ENCODE assay signal across 8 mouse cellular contexts in the genomic region with DNA sequence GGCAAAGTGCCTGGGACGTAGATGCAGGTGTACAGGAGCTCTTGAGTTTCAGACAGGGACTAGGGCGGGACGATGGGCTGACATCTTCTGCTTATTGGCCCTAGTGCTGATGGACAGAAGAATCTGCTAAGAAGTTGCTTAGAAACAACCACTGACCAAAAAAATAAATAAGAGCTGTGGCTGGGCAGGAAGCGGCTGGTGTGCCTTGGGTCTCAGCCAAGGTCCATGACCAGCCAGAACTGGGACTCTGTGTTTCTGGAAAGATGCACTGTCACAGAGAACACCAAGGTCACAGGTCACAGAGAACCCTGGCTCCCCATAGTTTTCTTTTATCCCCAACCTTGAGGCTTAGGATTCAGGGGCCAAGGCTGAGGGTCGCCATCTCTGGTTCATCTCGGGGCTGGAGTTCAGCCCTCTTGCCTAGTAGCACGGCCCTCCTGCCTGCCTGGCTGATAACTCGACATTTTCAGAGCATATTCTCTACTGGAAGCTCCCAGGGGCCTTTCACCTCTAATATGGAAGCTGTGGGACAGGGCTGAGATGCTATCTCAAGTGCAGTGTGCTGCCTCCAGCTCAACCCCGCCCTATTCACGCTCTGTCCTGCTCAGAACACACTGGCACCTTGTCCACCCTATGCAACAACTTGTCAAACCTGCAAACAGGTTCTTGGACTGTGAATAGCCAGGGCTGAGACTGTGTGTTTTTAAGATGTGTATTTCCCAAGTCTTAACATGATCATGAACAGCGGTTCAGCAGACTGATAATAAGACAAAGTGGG. TPM values are rescaled to one million over a fixed set of nuclear protein-coding genes. Genes with fewer than 3 reads are reported as not detected.
DNase-seq lines count a peak whose midpoint lies in the region; ATAC-seq lines count a peak whose summit lies in the region.

No protein-coding gene starts in this region.

- H3K9me3 ChIP-seq in heart, embryonic 14.5 days (ENCODE audit: control insufficient read depth, low read length) = no peaks in the 10 kb centered on the region
- no peaks in the 10 kb centered on the region for H3K9me3 ChIP-seq in midbrain, embryonic 10.5 days (replicated peaks)

- peaks cover 14 to 27% of the 10 kb centered on the region in 2 experiments for H3K4me1 ChIP-seq in heart, embryonic 14.5 days (ENCODE audit: control insufficient read depth in 2 of 2, insufficient read depth in 2 of 2, low read length in 2 of 2)
- peaks cover 15% of the 10 kb centered on the region for H3K4me1 ChIP-seq in midbrain, embryonic 10.5 days

- H3K4me2 ChIP-seq in heart, embryonic 14.5 days (ENCODE audit: low read length) = no peak overlapping the region

- no peak for ATAC-seq in heart, embryonic 14.5 days (ENCODE audit: insufficient number of reproducible peaks, insufficient read depth, low FRiP score, low read depth)

- 51% methylated on average over 11 of the region's 11 CpGs for WGBS in heart, embryonic 14.5 days
- WGBS in midbrain, embryonic 10.5 days = 88% methylated on average over 11 of the region's 11 CpGs

- DNase-seq in 3T3-L1 (ENCODE audit: low read depth, low spot score) = peak; percentile 62
- DNase-seq in adrenal gland, adult 18-20 months (ENCODE audit: low spot score in 2 of 2) = peak; percentile 39 to 58
- DNase-seq in lung, adult 18-20 months = peak; percentile 72 to 82
- DNase-seq in layer of hippocampus, postnatal 10 days (ENCODE audit: low spot score in 2 of 2) = no peak
- no peak for DNase-seq in midbrain, embryonic 10.5 days (ENCODE audit: low spot score)
- DNase-seq in right cerebral cortex, postnatal 36 days (ENCODE audit: low spot score in 2 of 2) = no peak
- no peak for DNase-seq in spleen, adult 18-20 months

- H3K9ac ChIP-seq in heart, embryonic 14.5 days (ENCODE audit: low read length) = no peak overlapping the region

- H3K36me3 ChIP-seq in heart, embryonic 14.5 days (ENCODE audit: control insufficient read depth, insufficient read depth, low read length) = peaks cover 22% of the 10 kb centered on the region; the same call in 1 of the 2 replicates
- H3K36me3 ChIP-seq in midbrain, embryonic 10.5 days = peaks cover 46% of the 10 kb centered on the region

- peak overlapping the region; percentile 46 to 50; a peak in 3 of 4 replicates for H3K27ac ChIP-seq in heart, embryonic 14.5 days (replicated peaks in 1 of 2; ENCODE audit: control insufficient read depth in 1 of 2, insufficient read depth in 1 of 2, low read depth in 2 of 2, low read length in 2 of 2)
- H3K27ac ChIP-seq in midbrain, embryonic 10.5 days (replicated peaks) = no peak overlapping the region

- H3K4me3 ChIP-seq in heart, embryonic 14.5 days (ENCODE audit: control insufficient read depth in 1 of 2, insufficient read depth in 1 of 2, low read depth in 1 of 2, low read length in 2 of 2) = no peak overlapping the region
- no peak overlapping the region for H3K4me3 ChIP-seq in midbrain, embryonic 10.5 days

- no peaks in the 10 kb centered on the region for H3K27me3 ChIP-seq in heart, embryonic 14.5 days (ENCODE audit: control insufficient read depth, insufficient read depth, low read length)
- H3K27me3 ChIP-seq in midbrain, embryonic 10.5 days (ENCODE audit: low read depth, poor library complexity, severe bottlenecking) = no peaks in the 10 kb centered on the region

RNA-seq across cellular contexts. Expression of gene Ecm1, which starts 6.4 kb away (rescaled TPM):
- 100 to 1,000 TPM; 427 to 665 TPM for total RNA-seq in adrenal gland, adult 18-20 months (2021)
- polyA plus RNA-seq in heart, embryonic 14.5 days (2014; fragmentation: Nextera tagmentation; extraction: Ambion mirVana) = 62.7 and 66.1 TPM in 2 replicates
- 10 to 100 TPM in 1 of 2 experiments, 1 to 10 TPM in 1; 9.6 to 11.9 TPM for total RNA-seq in layer of hippocampus, postnatal 10 days (2021)
- polyA plus RNA-seq in midbrain, embryonic 10.5 days (2016; fragmentation: Nextera tagmentation; extraction: Ambion mirVana) = 18.1 and 19.5 TPM in 2 replicates

RNA-seq across cellular contexts. Expression of gene Tars2, which starts 27.1 kb away (rescaled TPM):
- 10 to 100 TPM; 45.5 to 52.1 TPM for total RNA-seq in adrenal gland, adult 18-20 months (2021)
- polyA plus RNA-seq in heart, embryonic 14.5 days (2014; fragmentation: Nextera tagmentation; extraction: Ambion mirVana) = 38.9 and 41.3 TPM in 2 replicates
- total RNA-seq in layer of hippocampus, postnatal 10 days (2021) = 10 to 100 TPM; 38.0 to 39.8 TPM
- polyA plus RNA-seq in midbrain, embryonic 10.5 days (2016; fragmentation: Nextera tagmentation; extraction: Ambion mirVana) = 54.1 and 64.4 TPM in 2 replicates

RNA-seq across cellular contexts. Expression of gene Adamtsl4, which starts 45.2 kb away (rescaled TPM):
- total RNA-seq in adrenal gland, adult 18-20 months (2021) = 10 to 100 TPM in 1 of 2 experiments, 1 to 10 TPM in 1; 8.6 to 10.1 TPM
- polyA plus RNA-seq in heart, embryonic 14.5 days (2014; fragmentation: Nextera tagmentation; extraction: Ambion mirVana) = 6.3 and 7.0 TPM in 2 replicates
- total RNA-seq in layer of hippocampus, postnatal 10 days (2021) = under 1 TPM; 0.69 to 0.94 TPM
- 0.78 and 1.4 TPM in 2 replicates for polyA plus RNA-seq in midbrain, embryonic 10.5 days (2016; fragmentation: Nextera tagmentation; extraction: Ambion mirVana)

Comparison
In these comparisons a context has a peak if more than half of its experiments do, and no peak if none do; other contexts are left out.
1. DNase-seq: peak in 3T3-L1 (single experiment), adrenal gland, adult 18-20 months (2 of 2) and lung, adult 18-20 months (2 of 2); none in layer of hippocampus, postnatal 10 days (0 of 2), midbrain, embryonic 10.5 days (single experiment), right cerebral cortex, postnatal 36 days (0 of 2) and spleen, adult 18-20 months (0 of 2).
2. RNA of gene Ecm1, which starts 6.4 kb away (total RNA-seq): 427 to 665 TPM in adrenal gland, adult 18-20 months; 9.6 to 11.9 TPM in layer of hippocampus, postnatal 10 days; every median in the first group is over 10 times any median in the second.
3. RNA of gene Adamtsl4, which starts 45.2 kb away (total RNA-seq): 8.6 to 10.1 TPM in adrenal gland, adult 18-20 months; 0.69 to 0.94 TPM in layer of hippocampus, postnatal 10 days; every median in the first group is over 4 times any median in the second.